Mouse (Mus musculus): Measurements from ENCODE around the gene Tcp10a.
"Not testable (repeated sequence)": the region's sequence is repeated elsewhere in the genome, so short reads cannot be mapped to it uniquely, and the experiment has no call there.

Tcp10a gene

DNA sequence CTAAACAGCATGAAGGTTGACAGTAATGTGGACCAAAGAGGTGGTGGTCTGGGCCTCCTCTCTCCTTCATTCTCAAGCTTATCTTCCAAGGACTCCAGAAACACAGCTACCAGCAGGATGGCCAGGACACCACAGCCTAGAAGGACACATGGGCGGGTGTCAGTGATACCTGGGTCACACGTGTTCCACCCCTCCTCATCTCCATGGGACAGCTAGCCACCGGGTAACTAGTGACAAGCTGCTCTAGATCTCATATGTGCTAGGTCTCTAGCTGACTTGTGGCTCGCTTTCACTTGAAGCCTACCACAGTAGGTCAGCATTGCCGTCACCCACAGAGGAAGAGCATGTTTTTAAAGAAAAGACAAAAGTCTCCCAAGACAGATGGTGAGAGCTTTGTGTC is 47.4 kb downstream of the Tcp10a start, which contains the start of gene Gm49630:
Gene Gm49630, minus strand, starts transcription at position 101 of the 400 bp plus-strand sequence.
- not testable (repeated sequence) for DNase-seq

- DNase-seq: not testable (repeated sequence)
Measured at GRCm38 (mm10) chr17:7376951-7377700, 52.7 kb downstream of the Tcp10a start.

- not testable (repeated sequence) for DNase-seq
Measured at GRCm38 (mm10) chr17:7377907-7378306, 53.5 kb downstream of the Tcp10a start.

GRCm38 (mm10) chr17:7382711-7383110 is 58.3 kb downstream of the Tcp10a start:
- not testable (repeated sequence) for DNase-seq

GRCm38 (mm10) chr17:7383167-7384143 is 59.0 kb downstream of the Tcp10a start:
- not testable (repeated sequence) for DNase-seq

DNA sequence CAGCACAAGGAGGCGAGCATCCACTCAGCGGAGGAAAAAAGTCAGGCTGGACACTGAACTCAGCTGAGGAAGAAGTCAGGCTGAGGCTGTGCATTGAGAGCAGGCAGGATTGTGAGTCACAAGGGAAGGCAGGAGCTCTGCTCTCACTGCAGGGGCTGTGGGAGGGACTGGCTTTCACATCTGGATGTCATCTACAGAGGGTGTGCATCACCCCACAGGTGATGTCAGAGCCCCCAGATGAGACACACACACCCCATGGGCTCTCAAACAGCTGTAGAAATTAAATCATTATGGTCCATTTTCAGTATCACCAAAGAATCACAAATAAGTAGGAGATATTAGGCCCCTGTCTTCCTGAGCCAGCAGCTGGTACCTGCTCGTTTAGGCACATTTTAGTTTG is 60.9 kb downstream of the Tcp10a start, which contains the start of gene Unc93a2:
Gene Unc93a2, minus strand, starts transcription at position 101 of the 400 bp plus-strand sequence.
- DNase-seq: not testable (repeated sequence)

DNA sequence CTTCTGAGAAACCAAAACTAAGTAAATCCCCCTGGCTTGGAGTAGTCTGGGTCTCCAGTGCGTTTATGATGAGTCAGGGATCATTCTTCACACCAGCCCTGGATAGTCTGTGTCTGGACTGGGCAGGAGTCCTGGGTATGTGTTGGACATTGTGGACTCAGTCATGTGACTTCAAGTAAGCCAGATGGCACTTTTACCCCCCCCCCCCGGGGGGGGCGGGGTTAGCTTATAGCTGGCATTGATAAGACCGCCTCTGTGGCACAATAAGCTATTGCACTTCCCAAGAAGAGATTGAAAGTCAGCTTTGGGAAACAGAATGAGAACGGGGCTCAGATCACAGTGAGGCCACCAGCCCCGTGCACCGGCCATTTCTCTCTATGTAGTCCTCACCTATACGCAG is 61.6 kb downstream of the Tcp10a start:
- DNase-seq: not testable (repeated sequence)

- not testable (repeated sequence) for DNase-seq
Measured at GRCm38 (mm10) chr17:7388341-7388957, 64.0 kb downstream of the Tcp10a start.

- not testable (repeated sequence) for DNase-seq
Measured at GRCm38 (mm10) chr17:7388958-7389356, 64.5 kb downstream of the Tcp10a start.

DNA sequence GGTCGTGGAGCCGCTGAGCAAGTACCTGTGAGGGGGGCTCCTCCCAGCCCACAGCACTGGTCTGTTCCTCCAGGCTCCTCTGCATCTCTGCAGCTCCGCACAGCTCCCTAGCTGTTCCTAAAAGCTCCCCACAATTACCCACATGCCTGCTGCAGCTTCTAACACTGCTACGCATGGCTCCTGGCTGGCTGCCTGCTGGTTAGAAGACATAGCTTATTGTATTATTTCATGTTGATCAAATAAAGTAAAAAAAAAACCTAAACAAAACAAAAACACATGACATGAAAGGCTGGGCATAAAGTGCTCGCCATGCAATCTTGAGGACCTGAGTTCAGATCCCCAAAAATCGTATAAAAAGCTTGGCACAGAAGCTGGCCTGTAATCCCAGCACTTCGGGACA is 65.5 kb downstream of the Tcp10a start:
- DNase-seq: not testable (repeated sequence)

- not testable (repeated sequence) for DNase-seq
Measured at GRCm38 (mm10) chr17:7395116-7395515, 70.7 kb downstream of the Tcp10a start.

Data from right cerebral cortex, adult 18-20 months (tissue).